In genomic region chr3:78339891-78340290, GRCm38 (mm10) we compare ENCODE assay signal across 19 mouse cellular contexts.
"Had no signal": no experiment of that assay in that cellular context is flagged by ENCODE, and none has a peak within 500 bp of the region (broad histone marks: within the 10 kb centered on the region; RNA-seq: fewer than 3 reads in every experiment).

No protein-coding gene starts in this region.

- H3K9me3 ChIP-seq: midbrain, embryonic 10.5 days; midbrain, embryonic 12.5 days; neural tube, embryonic 13.5 days; neural tube, embryonic 15.5 days had no signal

- ATAC-seq: midbrain, embryonic 16.5 days had no signal

- H3K27me3 ChIP-seq: midbrain, embryonic 12.5 days; neural tube, embryonic 13.5 days; neural tube, embryonic 15.5 days had no signal

- DNase-seq: lung, adult 18-20 months; lung, embryonic 14.5 days; lung, postnatal 10 days; lung, postnatal 4 days; midbrain, embryonic 14.5 days; retina, postnatal 1 day; right cerebral cortex, adult 18-20 months; right cerebral cortex, postnatal 25 days; right cerebral cortex, postnatal 4 days; spleen, adult 18-20 months; thymus, adult 18-20 months; thymus, postnatal 14 days; thymus, postnatal 36 days had no signal

- H3K4me1 ChIP-seq: midbrain, embryonic 10.5 days; midbrain, embryonic 12.5 days; neural tube, embryonic 13.5 days; neural tube, embryonic 15.5 days had no signal

- H3K4me3 ChIP-seq: midbrain, embryonic 10.5 days; midbrain, embryonic 12.5 days; myocyte; neural tube, embryonic 13.5 days; neural tube, embryonic 15.5 days had no signal

- H3K36me3 ChIP-seq: midbrain, embryonic 10.5 days; midbrain, embryonic 12.5 days; neural tube, embryonic 13.5 days; neural tube, embryonic 15.5 days had no signal
